Mouse (Mus musculus): Measurements from ENCODE around the gene Slc9a3r2.

Gene Slc9a3r2

DNA sequence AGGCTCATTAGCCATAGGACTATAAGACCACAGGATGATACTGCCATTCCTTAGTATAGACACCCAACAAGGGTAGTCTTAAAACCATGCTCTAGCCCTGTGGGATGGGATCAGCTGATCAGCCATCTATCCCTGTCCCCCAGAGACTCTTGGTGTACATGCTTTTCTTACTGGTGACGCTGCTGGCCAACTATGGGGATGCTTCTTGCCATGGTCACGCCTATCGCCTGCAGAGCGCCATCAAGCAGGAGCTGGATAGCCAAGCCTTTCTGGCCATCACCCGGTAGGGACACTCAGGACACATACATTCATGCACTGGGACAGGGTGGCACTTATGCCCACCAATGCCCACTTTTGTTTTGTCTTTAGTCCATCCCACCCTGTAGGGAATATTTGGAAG, 58.4 kb downstream of the Slc9a3r2 start:
- DNase-seq, result no peak

DNA sequence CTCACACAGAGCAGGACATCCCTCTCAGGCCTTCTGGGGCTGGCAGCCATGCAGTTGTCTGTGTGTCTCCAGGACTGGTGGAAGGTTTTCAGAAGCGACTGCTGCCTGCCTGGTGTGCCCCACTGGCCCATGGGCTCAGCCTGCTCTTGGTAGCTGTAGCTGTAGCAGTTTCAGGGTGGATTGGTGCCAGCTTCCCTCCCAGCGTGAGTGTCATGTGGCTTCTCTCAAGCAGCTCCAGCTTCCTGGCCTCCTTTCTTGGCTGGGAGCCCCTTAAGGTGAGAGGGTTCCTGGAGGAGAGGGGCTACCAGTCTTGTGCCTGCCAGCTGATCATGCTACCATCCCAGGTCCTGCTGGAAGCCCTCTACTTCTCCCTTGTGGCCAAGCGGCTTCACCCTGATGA, 59.2 kb downstream of the Slc9a3r2 start:
- no peak for DNase-seq
